Mouse (Mus musculus) forebrain, embryonic 10.5 days (tissue): ENCODE results near the gene Rps6ka2. TPM values are rescaled to one million over a fixed set of nuclear protein-coding genes. Genes with fewer than 3 reads are reported as not detected.
A peak's percentile ranks its signal among the peaks of the same experiment; 100 is the strongest.

Source experiments
- DNase-seq: peaks from one replicate; pipeline ENCODE4 v3.0.0-alpha.2; 2017; ENCODE audit warnings: low spot score; ENCODE audit errors: extremely low spot score
- H3K27ac ChIP-seq: fragments of 300-500 bp; sonication (generic); 2 replicates; pipeline ENCODE4 v1.5.1; 2016; ENCODE audit warnings: mild to moderate bottlenecking
- H3K27me3 ChIP-seq: fragments of 300-500 bp; sonication (generic); 2 replicates; pipeline ENCODE4 v1.6.1; 2016; ENCODE audit warnings: mild to moderate bottlenecking; ENCODE audit not compliant: poor library complexity, severe bottlenecking
- H3K36me3 ChIP-seq: fragments of 300-500 bp; sonication (generic); replicated peaks from 2 replicates; pipeline ENCODE4 v1.6.1; 2016; ENCODE audit warnings: mild to moderate bottlenecking, moderate library complexity
- H3K4me1 ChIP-seq: fragments of 300-500 bp; sonication (generic); 2 replicates; pipeline ENCODE4 v1.6.1; 2016
- H3K4me3 ChIP-seq: fragments of 300-500 bp; sonication (generic); 2 replicates; pipeline ENCODE4 v1.5.1; 2016; ENCODE audit warnings: mild to moderate bottlenecking, moderate library complexity
- H3K9me3 ChIP-seq: fragments of 300-500 bp; sonication (generic); 2 replicates; pipeline ENCODE4 v1.6.1; 2016; ENCODE audit warnings: mild to moderate bottlenecking, moderate library complexity
- WGBS: fragments of 180-500 bp; shearing (Covaris S2); methylation state at CpG from one replicate; pipeline ENCODE4 v1.1.7; 2016; 5-methylcytosine and 5-hydroxymethylcytosine counted together
- polyA plus RNA-seq: library from polyadenylated mRNA; unstranded; fragments of >200 nt; fragmentation: Nextera tagmentation; extraction: Ambion mirVana; gene quantifications from 2 replicates; pipeline ENCODE4 v1.2.1, GENCODE M21; 2016

The Rps6ka2 gene
- polyA plus RNA-seq, 1 experiment from 2014 or later, result 25.3 TPM

- H3K4me3 ChIP-seq, result no peak overlapping the region
- H3K4me1 ChIP-seq, result no peaks in the 10 kb centered on the region
- no peaks in the 10 kb centered on the region for H3K27me3 ChIP-seq
- H3K36me3 ChIP-seq, result peaks cover 25% of the 10 kb centered on the region
- H3K27ac ChIP-seq, result no peak overlapping the region
- no peaks in the 10 kb centered on the region for H3K9me3 ChIP-seq
- DNase-seq, result no peak
- WGBS, result 92% methylated on average over 4 of the region's 4 CpGs
Observed at GRCm38 (mm10) chr17:7240526-7240925, 70.6 kb downstream of the Rps6ka2 start.

DNA sequence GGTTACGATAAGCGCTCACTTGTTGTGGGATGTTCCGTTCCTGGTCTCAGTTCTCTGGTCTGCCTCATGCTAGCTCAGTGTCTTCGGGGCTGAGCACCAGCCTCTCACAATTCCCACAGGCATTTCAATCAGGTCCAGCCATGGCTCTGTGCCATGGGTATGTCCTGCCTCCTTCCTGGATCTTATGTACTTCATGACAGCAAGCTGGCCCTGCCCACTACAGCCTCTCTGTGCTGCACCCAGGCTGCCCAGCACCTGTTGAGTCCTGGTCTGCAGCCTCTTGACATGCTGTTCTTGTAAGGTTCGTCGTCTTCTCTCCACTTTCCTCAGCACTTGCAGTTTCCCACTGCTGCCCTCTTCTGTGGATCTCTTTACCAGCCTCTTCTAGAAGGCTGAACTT lies 75.2 kb downstream of the Rps6ka2 start:
- no peak for DNase-seq
- no peaks in the 10 kb centered on the region for H3K9me3 ChIP-seq
- no peaks in the 10 kb centered on the region for H3K27me3 ChIP-seq
- 92% methylated on average over 6 of the region's 6 CpGs for WGBS
- H3K36me3 ChIP-seq, result peaks cover 25% of the 10 kb centered on the region
- peaks cover 7% of the 10 kb centered on the region for H3K4me1 ChIP-seq
- H3K4me3 ChIP-seq, result no peak overlapping the region
- H3K27ac ChIP-seq, result no peak overlapping the region

DNA sequence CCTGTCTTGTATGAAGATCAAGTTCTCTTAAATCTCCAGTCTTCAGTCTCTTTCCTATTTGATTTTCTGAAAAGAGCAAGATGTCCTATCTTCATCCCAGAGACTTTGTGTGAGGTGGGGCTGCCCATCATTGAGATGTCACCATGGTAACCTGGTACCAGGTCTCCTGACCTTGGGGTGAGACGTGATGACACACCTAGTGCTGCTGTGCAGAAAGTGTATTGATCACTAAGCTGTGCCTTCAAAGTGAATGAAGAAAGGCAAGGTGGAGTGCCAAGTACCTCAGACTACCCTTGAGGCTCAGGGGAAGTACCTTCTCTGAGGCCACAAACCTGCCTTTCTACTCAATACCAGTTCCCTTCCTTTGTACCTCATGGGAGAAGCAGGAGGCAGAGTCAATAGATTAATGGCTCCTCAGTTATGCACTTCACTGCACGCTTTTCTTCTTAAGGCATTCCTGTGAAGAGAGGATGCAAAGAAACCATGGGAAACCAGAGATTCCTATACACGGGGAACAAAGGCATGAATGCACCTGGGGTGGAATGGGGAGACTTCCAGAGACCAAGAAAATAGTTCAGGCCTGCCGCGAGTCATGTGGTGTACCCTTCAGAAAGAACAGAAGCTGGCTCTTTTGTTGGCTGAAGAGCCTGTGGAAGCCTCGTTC lies 77.1 kb downstream of the Rps6ka2 start:
- no peak for DNase-seq
- 49% methylated on average over 6 of the region's 6 CpGs for WGBS
- Histone ChIP-seq H3K27me3 (no peaks in the 10 kb centered on the region), H3K27ac (peak overlapping the region; percentile 40; the same call in 1 of the 2 replicates), H3K4me3 (no peak overlapping the region), H3K9me3 (no peaks in the 10 kb centered on the region), H3K36me3 (peaks cover 35% of the 10 kb centered on the region), H3K4me1 (peaks cover 7% of the 10 kb centered on the region)

DNA sequence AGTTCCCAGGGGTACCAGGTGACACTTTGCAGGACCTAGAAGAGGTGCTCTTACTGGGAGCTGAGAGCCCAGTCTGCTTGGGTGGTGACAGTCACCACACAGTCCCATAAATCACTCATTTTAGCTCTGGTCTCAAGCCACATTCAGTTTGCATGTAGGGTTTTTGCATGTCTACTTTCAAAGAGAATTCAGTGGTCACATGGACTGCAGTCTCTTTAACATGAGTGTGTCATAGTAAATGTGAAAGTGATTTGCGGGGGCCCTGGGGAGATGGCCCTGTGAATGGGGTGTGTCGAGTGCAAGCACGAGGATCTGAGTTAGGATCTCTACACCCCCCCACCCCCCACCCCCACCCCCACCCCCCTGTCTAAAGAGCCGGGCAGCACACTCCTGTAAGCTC lies 80.5 kb downstream of the Rps6ka2 start:
- Histone ChIP-seq H3K36me3 (peaks cover 51% of the 10 kb centered on the region), H3K4me3 (no peak overlapping the region), H3K4me1 (peaks cover 7% of the 10 kb centered on the region), H3K9me3 (no peaks in the 10 kb centered on the region), H3K27ac (no peak overlapping the region), H3K27me3 (no peaks in the 10 kb centered on the region)
- no peak for DNase-seq
- 87% methylated on average over 4 of the region's 4 CpGs for WGBS

- Histone ChIP-seq H3K27me3 (no peaks in the 10 kb centered on the region), H3K4me3 (no peak overlapping the region), H3K27ac (no peak overlapping the region), H3K4me1 (peaks cover 24% of the 10 kb centered on the region), H3K36me3 (peaks cover 34% of the 10 kb centered on the region), H3K9me3 (no peaks in the 10 kb centered on the region)
- DNase-seq, result no peak
- 86% methylated on average over 1 of the region's 1 CpGs for WGBS
Observed at GRCm38 (mm10) chr17:7257208-7257607, 87.3 kb downstream of the Rps6ka2 start.

DNA sequence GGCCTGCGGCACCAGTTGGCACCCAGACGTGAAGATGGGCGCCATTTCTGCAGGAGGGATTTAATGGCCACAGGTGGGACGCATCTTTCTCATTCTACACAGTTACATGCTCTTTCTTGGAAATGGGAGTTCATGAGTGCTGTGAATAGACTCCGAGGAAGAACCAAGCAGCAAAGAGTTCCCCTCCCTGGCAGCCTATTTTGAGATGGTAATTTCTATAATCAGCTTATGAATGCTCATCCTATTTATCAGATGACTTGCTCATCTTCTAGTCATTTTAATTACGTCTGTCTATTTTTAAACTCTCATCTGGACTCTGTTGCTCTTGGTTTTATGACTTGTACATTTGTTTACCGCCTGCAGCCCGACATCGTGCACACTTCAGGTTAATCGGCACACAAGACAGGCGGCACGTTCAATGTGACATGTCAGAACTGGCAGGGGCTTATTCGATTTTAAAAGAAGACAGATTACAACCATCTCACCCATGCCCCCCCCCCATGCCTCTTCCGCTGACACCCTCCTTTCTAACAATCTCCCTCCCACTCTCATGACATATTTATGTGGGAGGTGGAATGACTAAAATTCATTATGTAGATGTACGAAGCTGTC lies 88.9 kb downstream of the Rps6ka2 start:
- H3K4me1 ChIP-seq, result peaks cover 25% of the 10 kb centered on the region
- no peaks in the 10 kb centered on the region for H3K9me3 ChIP-seq
- WGBS, result 95% methylated on average over 15 of the region's 15 CpGs
- no peak for DNase-seq
- H3K27me3 ChIP-seq, result no peaks in the 10 kb centered on the region
- no peak overlapping the region for H3K4me3 ChIP-seq
- no peak overlapping the region for H3K27ac ChIP-seq
- H3K36me3 ChIP-seq, result peaks cover 43% of the 10 kb centered on the region

GRCm38 (mm10) chr17:7260360-7260759 lies 90.4 kb downstream of the Rps6ka2 start:
- Histone ChIP-seq H3K36me3 (peaks cover 39% of the 10 kb centered on the region), H3K4me3 (no peak overlapping the region), H3K27me3 (no peaks in the 10 kb centered on the region), H3K9me3 (no peaks in the 10 kb centered on the region), H3K4me1 (peaks cover 29% of the 10 kb centered on the region), H3K27ac (peak overlapping the region; percentile 75; the same call in 1 of the 2 replicates)
- DNase-seq, result no peak
- 55% methylated on average over 10 of the region's 10 CpGs for WGBS

GRCm38 (mm10) chr17:7262056-7262455 lies 92.1 kb downstream of the Rps6ka2 start:
- Histone ChIP-seq H3K27me3 (no peaks in the 10 kb centered on the region), H3K9me3 (no peaks in the 10 kb centered on the region), H3K4me1 (peaks cover 46% of the 10 kb centered on the region), H3K27ac (peak overlapping the region; percentile 75), H3K36me3 (peaks cover 33% of the 10 kb centered on the region), H3K4me3 (no peak overlapping the region)
- DNase-seq, result peak; percentile 33
- 32% methylated on average over 10 of the region's 10 CpGs for WGBS

GRCm38 (mm10) chr17:7262620-7263019 lies 92.7 kb downstream of the Rps6ka2 start:
- H3K36me3 ChIP-seq, result peaks cover 33% of the 10 kb centered on the region
- WGBS, result 93% methylated on average over 4 of the region's 4 CpGs
- no peaks in the 10 kb centered on the region for H3K9me3 ChIP-seq
- no peak overlapping the region for H3K4me3 ChIP-seq
- no peak for DNase-seq
- H3K4me1 ChIP-seq, result peaks cover 47% of the 10 kb centered on the region
- H3K27ac ChIP-seq, result no peak overlapping the region
- H3K27me3 ChIP-seq, result no peaks in the 10 kb centered on the region

DNA sequence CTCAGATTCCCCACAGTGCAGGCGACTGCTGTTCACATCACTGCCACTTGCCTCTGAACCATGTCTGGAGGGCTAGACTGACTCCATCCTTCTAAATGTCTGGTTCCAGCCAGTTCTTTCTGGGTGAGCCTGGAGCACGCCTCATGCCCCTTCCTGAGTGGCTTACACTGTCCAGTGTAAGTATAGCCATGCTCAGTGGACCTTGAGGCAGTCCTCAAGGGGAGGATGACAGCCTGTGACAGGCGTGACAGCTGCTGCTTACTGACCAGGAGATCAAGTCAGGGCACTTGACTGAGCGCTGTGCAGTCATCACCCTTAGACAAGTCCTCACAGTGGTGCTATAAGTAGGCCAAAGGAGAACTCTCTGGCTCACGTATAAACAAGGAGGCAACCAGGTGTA lies 94.7 kb downstream of the Rps6ka2 start:
- Histone ChIP-seq H3K27ac (0 out of 2 replicates have a peak overlapping the region, but pooled peaks have one; percentile 8), H3K36me3 (peaks cover 24% of the 10 kb centered on the region), H3K4me3 (no peak overlapping the region), H3K9me3 (no peaks in the 10 kb centered on the region), H3K27me3 (no peaks in the 10 kb centered on the region), H3K4me1 (peaks cover 55% of the 10 kb centered on the region)
- DNase-seq, result no peak
- 88% methylated on average over 5 of the region's 5 CpGs for WGBS

DNA sequence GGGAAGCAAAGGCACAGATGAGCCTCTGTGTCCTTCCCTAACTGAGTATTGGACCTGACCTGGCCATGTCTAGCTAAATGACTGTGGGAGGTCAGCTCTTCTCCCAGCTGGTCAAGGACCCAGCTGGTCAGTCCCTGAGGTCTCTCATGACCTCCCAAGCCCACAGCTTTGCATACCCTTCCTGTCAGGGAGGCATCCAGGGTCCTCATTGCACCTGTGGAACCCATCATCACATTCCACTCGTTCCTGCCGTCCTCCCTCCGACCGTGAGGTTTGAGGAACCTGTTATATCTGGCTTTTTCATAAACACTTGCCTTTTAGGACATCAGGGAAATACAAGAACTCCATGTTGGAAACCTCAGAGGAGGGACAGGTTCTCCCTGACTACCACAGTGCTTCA lies 95.4 kb downstream of the Rps6ka2 start:
- DNase-seq, result no peak
- H3K4me3 ChIP-seq, result no peak overlapping the region
- peaks cover 57% of the 10 kb centered on the region for H3K4me1 ChIP-seq
- WGBS, result 89% methylated on average over 4 of the region's 4 CpGs
- no peaks in the 10 kb centered on the region for H3K27me3 ChIP-seq
- H3K27ac ChIP-seq, result 0 out of 2 replicates have a peak overlapping the region, but pooled peaks have one; percentile 4
- H3K36me3 ChIP-seq, result peaks cover 24% of the 10 kb centered on the region
- no peaks in the 10 kb centered on the region for H3K9me3 ChIP-seq

DNA sequence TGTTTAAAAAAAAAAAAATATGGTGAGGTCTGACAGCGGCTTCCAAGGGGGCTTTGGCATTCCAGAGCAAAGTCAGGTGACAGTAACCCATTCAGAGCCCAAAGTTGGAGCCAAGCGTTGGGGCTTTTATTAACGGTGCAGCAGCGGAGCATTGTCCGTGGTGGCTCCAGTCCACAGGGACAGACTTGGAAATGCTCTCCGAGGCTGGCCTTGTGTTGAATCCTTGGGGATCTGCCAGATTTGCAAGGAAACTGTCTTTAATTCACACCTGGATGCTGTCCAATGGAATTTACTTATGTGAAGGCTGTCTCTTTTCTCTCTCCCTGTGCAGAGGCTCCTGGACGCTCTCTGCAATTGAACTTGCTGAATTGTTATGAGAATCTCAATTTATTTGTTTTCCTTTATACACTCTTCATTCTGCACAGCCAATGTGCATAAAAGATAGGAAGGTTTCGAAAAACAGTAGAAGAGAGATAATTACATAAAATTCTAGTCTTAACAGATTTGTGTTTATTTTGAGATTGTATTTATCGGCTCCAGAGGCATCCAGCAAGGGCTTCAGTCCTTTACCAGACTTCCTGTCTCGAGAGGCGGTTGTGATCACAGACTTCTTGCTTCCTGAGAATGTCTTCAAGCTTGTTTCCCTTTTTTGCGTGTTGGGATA lies 95.9 kb downstream of the Rps6ka2 start:
- H3K4me1 ChIP-seq, result peaks cover 55% of the 10 kb centered on the region
- no peaks in the 10 kb centered on the region for H3K27me3 ChIP-seq
- 67% methylated on average over 12 of the region's 12 CpGs for WGBS

GRCm38 (mm10) chr17:7267843-7268242 lies 97.9 kb downstream of the Rps6ka2 start:
- Histone ChIP-seq H3K27me3 (no peaks in the 10 kb centered on the region), H3K4me3 (no peak overlapping the region), H3K9me3 (no peaks in the 10 kb centered on the region), H3K36me3 (peaks cover 18% of the 10 kb centered on the region), H3K27ac (no peak overlapping the region), H3K4me1 (peaks cover 54% of the 10 kb centered on the region)
- WGBS, result 92% methylated on average over 2 of the region's 2 CpGs
- no peak for DNase-seq

More for the DNA sequence above, 95.9 kb downstream of the Rps6ka2 start:
- Histone ChIP-seq H3K4me3 (no peak overlapping the region), H3K27ac (0 out of 2 replicates have a peak overlapping the region, but pooled peaks have one; percentile 22), H3K36me3 (peaks cover 24% of the 10 kb centered on the region), H3K9me3 (no peaks in the 10 kb centered on the region)
- no peak for DNase-seq
